Mouse (Mus musculus) megakaryocyte, embryonic 14.5 days (primary cell): ENCODE results near the gene Chmp6. TPM values are rescaled to one million over a fixed set of nuclear protein-coding genes. Genes with fewer than 3 reads are reported as not detected.

Source experiments
- H3K27me3 ChIP-seq: replicated peaks from 2 replicates; pipeline ENCODE3; 2012; ENCODE audit warnings: inconsistent platforms
- H3K36me3 ChIP-seq: replicated peaks from 2 replicates; pipeline ENCODE3; 2012; ENCODE audit warnings: low read length, inconsistent platforms, mixed read lengths
- H3K4me1 ChIP-seq: 2 replicates; pipeline ENCODE4 v1.6.1; 2012; ENCODE audit warnings: inconsistent platforms
- H3K4me3 ChIP-seq: replicated peaks from 2 replicates; pipeline ENCODE3; 2012; ENCODE audit warnings: moderate library complexity, mild to moderate bottlenecking, inconsistent platforms
- H3K9me3 ChIP-seq: 2 replicates; pipeline ENCODE4 v1.6.1; 2012; ENCODE audit warnings: inconsistent platforms
- FLI1 ChIP-seq: IDR thresholded peaks from 2 replicates; pipeline ENCODE4 v1.6.1; 2012; ENCODE audit warnings: low read length, inconsistent platforms, mixed read lengths
- GATA1 ChIP-seq: IDR thresholded peaks from 3 replicates; pipeline ENCODE4 v1.6.1; 2012; ENCODE audit warnings: mixed read lengths, low read length, inconsistent platforms, borderline replicate concordance
- polyA plus RNA-seq: library from polyadenylated mRNA; stranded (reverse); fragments of >175 nt; gene quantifications from 2 replicates; pipeline ENCODE4 v1.2.3, GENCODE M21; 2012; ENCODE audit warnings: low replicate concordance; ENCODE audit not compliant: insufficient read depth

Chmp6 gene
- polyA plus RNA-seq, 1 experiment, result 62.5 TPM

DNA sequence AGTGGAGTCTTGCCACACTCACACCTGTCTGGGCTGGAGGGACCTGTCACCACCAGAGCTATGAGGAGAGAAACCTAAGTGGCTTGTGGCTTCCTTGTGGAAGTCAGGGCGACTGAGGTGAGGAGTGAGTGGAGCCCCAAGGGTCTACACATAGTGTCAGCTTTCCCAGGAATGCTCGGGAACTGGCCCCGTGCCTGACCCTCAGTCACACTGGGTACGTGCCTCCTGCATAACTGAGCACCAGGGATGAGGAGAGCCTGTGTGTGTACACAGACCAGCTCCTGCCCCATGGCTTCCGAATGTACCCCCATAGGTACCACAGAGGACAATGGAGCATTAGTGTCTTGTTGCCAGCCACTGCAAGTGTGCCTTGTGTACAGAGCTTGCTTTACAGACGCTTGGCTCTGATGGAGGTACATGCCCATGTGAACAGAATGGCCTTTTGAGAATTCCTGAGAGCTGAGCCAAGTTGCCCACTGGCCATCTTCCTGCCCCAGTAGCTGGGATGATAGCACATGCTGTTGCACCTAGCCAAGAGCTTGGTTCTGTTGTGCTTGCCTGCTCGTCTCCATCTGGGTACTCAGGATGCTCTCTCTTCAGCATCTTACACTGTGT lies 21.5 kb upstream of the Chmp6 start:
- TF ChIP-seq GATA1 (no peak), FLI1 (no peak)
- Histone ChIP-seq H3K4me3 (no peak overlapping the region), H3K27me3 (no peaks in the 10 kb centered on the region), H3K36me3 (peaks cover 95% of the 10 kb centered on the region), H3K4me1 (peaks cover 22% of the 10 kb centered on the region), H3K9me3 (no peaks in the 10 kb centered on the region)

DNA sequence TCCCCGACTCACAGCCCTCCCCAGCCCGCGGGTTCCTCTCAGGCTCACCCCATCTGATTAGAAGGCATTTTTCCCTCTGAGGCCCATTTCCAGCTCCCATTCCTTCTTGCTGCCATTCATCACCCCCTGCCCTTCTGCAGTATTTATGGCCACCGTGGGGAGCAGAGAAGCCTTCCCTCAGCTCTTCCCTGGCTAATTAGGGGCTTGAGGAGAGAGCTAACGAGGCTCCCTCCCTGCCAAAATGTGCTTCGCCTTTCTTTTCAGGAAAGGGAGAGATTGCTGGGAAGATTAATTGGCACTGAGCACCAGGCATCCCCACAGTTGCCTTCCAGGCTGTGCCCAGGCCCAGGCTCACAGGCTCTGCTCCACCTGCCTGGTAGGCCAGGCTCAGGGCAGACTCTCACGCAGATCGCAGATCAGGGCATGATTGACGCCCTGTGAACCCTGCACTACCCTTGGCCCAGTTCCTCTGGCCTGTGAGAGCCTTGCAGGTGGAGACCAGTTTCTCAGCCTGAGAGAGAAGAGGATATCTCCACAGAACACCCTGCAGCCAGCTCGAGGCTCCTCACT lies 19.5 kb upstream of the Chmp6 start:
- no peaks in the 10 kb centered on the region for H3K9me3 ChIP-seq
- peaks cover 98% of the 10 kb centered on the region for H3K36me3 ChIP-seq
- no peak for TF ChIP-seq GATA1
- TF ChIP-seq FLI1, result no peak

GRCm38 (mm10) chr11:119894634-119895033 lies 18.6 kb upstream of the Chmp6 start:
- H3K4me1 ChIP-seq, result peaks cover 25% of the 10 kb centered on the region
- H3K36me3 ChIP-seq, result peaks cover 98% of the 10 kb centered on the region
- peaks cover 1% of the 10 kb centered on the region for H3K27me3 ChIP-seq
- TF ChIP-seq GATA1 (no peak), FLI1 (no peak)
- no peaks in the 10 kb centered on the region for H3K9me3 ChIP-seq
- no peak overlapping the region for H3K4me3 ChIP-seq

More for the DNA sequence above, 19.5 kb upstream of the Chmp6 start:
- peaks cover 25% of the 10 kb centered on the region for H3K4me1 ChIP-seq
- no peak overlapping the region for H3K4me3 ChIP-seq
- H3K27me3 ChIP-seq, result no peaks in the 10 kb centered on the region

- Histone ChIP-seq H3K4me3 (no peak overlapping the region), H3K27me3 (peaks cover 15% of the 10 kb centered on the region), H3K4me1 (peaks cover 25% of the 10 kb centered on the region), H3K9me3 (no peaks in the 10 kb centered on the region), H3K36me3 (peaks cover 77% of the 10 kb centered on the region)
- no peak for TF ChIP-seq GATA1
- no peak for TF ChIP-seq FLI1
Measured at GRCm38 (mm10) chr11:119897041-119897440, 16.2 kb upstream of the Chmp6 start.

- no peak for TF ChIP-seq FLI1
- TF ChIP-seq GATA1, result no peak
- peaks cover 57% of the 10 kb centered on the region for H3K36me3 ChIP-seq
Measured at GRCm38 (mm10) chr11:119898976-119899375, 14.3 kb upstream of the Chmp6 start.

DNA sequence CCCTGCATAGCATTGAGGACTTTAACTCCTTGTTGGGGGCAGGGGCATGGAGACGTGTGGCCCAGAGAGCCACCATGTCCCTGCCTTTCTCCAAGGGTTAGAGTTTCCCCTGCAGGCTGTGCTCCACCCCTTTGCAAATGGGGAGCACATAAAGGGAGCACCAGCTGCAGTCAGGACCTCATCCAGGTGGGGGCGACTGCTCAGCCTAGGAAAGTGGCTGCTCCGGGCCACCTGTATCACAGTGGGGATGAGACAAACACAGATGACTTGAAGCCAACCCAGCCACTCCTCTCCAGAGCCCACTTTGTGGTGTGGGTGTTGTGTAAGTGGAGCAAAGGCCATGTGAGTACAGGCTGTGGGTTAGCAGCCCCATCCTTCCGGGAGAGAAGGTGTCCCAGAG lies 12.1 kb upstream of the Chmp6 start:
- TF ChIP-seq GATA1 (no peak), FLI1 (no peak)

More at GRCm38 (mm10) chr11:119898976-119899375, 14.3 kb upstream of the Chmp6 start:
- peaks cover 26% of the 10 kb centered on the region for H3K4me1 ChIP-seq
- H3K4me3 ChIP-seq, result no peak overlapping the region
- peaks cover 27% of the 10 kb centered on the region for H3K27me3 ChIP-seq
- H3K9me3 ChIP-seq, result no peaks in the 10 kb centered on the region

DNA sequence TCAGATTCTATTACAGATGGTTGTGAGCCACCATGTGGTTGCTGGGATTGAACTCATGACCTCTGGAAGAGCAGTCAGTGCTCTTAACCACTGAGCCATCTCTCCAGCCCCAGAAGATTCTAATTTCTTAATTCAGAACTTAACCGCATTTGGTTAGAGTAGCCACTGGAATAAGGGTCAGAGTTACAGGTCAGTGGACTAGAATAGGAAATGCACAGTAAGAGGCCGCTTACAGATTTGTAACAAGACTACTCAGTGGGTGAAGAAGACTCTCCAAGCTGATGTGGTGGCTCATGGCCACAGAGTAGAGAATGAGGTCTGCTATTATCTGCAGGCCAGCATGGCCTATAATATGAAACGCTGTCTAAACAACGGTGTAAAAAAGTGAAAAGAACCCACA lies 10.3 kb upstream of the Chmp6 start:
- no peak overlapping the region for H3K4me3 ChIP-seq
- no peaks in the 10 kb centered on the region for H3K9me3 ChIP-seq
- H3K36me3 ChIP-seq, result peaks cover 20% of the 10 kb centered on the region
- peaks cover 37% of the 10 kb centered on the region for H3K4me1 ChIP-seq
- TF ChIP-seq GATA1 (no peak), FLI1 (no peak)
- peaks cover 59% of the 10 kb centered on the region for H3K27me3 ChIP-seq

More for the DNA sequence above, 12.1 kb upstream of the Chmp6 start:
- H3K27me3 ChIP-seq, result peaks cover 45% of the 10 kb centered on the region
- H3K4me1 ChIP-seq, result peaks cover 21% of the 10 kb centered on the region
- H3K36me3 ChIP-seq, result peaks cover 35% of the 10 kb centered on the region
- no peaks in the 10 kb centered on the region for H3K9me3 ChIP-seq
- no peak overlapping the region for H3K4me3 ChIP-seq

DNA sequence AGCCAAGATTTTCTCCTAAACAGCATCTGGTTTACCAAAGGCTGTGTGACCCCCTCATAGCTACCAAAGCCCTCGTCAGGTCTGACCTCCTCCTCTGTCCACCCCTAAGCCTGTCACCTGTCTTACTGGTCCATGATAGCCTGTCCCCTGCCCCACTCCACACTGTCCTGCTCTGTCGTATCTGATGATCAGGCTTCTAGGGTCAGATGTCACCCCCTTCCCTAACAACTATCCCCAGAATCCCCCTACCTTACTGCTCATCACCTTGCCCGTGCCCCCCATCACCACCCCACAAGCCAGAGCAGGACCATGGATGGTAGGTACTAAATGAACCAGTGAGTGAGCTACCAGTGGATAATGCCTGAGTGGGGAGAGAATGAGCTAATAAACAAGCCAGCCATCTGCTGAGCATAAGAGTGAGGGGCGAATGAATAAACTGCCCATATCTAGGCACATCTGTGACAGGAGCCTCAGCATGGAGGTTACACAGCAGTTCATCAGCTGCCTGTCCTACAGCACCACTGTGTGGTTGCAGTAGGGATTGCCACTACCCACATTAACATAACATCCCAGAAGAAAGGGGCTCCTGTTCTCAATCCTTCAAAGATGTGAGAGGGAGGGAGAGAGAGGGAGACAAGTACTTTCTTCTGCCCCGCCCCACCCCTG lies 8.5 kb upstream of the Chmp6 start:
- Histone ChIP-seq H3K4me1 (peaks cover 52% of the 10 kb centered on the region), H3K27me3 (peaks cover 68% of the 10 kb centered on the region), H3K9me3 (no peaks in the 10 kb centered on the region), H3K36me3 (peaks cover 1% of the 10 kb centered on the region), H3K4me3 (no peak overlapping the region)
- TF ChIP-seq FLI1 (no peak), GATA1 (no peak)

DNA sequence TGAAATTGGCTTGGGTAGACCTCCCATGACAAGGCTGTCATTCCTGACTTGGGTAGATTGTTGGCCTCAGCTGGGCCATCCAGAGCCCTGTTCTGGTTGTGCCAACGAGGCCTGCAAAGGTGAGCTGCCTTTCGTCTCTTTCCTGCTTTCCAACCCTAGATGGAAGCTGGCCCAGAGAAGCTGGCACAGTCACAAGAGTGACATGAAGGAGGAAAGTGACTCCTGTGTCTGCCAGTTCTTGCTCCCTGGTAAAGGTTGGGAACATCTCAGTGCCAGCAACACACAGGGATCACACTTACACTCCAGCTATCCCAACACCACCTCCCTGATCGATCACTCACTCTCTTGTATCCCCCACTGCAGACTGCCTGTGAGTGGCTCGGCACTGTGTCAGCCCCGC lies 7.4 kb upstream of the Chmp6 start:
- Histone ChIP-seq H3K27me3 (peaks cover 63% of the 10 kb centered on the region), H3K4me1 (peaks cover 63% of the 10 kb centered on the region), H3K4me3 (no peak overlapping the region), H3K9me3 (peaks cover under 1% of the 10 kb centered on the region; the same call in 1 of the 2 replicates), H3K36me3 (no peaks in the 10 kb centered on the region)
- TF ChIP-seq FLI1, result no peak
- TF ChIP-seq GATA1, result no peak
